Mouse (Mus musculus) heart, adult 2 months (tissue): ENCODE results near the gene Trim69. TPM values are rescaled to one million over a fixed set of nuclear protein-coding genes. Genes with fewer than 3 reads are reported as not detected.

Source experiments
- DNase-seq, 2 experiments: peaks; one replicate each; pipeline ENCODE4 v3.0.0; 2021
- H3K27ac ChIP-seq: fragments of 200-600 bp; 2 replicates; pipeline ENCODE4 v1.8.1; 2022
- H3K27me3 ChIP-seq: fragments of 200-500 bp; 2 replicates; pipeline ENCODE4 v1.6.1; 2012; ENCODE audit warnings: mild to moderate bottlenecking, low read length, inconsistent platforms, mixed read lengths; ENCODE audit not compliant: control insufficient read depth, insufficient read depth
- H3K36me3 ChIP-seq: fragments of 200-500 bp; 2 replicates; pipeline ENCODE4 v1.6.1; 2012; ENCODE audit warnings: low read length, inconsistent platforms; ENCODE audit not compliant: control insufficient read depth, insufficient read depth
- H3K4me1 ChIP-seq: fragments of 200-500 bp; 2 replicates; pipeline ENCODE4 v1.6.1; 2011; ENCODE audit warnings: low read length; ENCODE audit not compliant: control insufficient read depth, insufficient read depth
- H3K4me3 ChIP-seq: fragments of 200-600 bp; 2 replicates; pipeline ENCODE4 v1.8.1; 2022
- H3K79me2 ChIP-seq: fragments of 200-500 bp; replicated peaks from 2 replicates; pipeline ENCODE4 v1.6.1; 2012; ENCODE audit warnings: mild to moderate bottlenecking, inconsistent platforms, low read length, moderate library complexity, mixed read lengths; ENCODE audit not compliant: control insufficient read depth, insufficient read depth
- H3K9ac ChIP-seq: fragments of 200-500 bp; 2 replicates; pipeline ENCODE4 v1.6.1; 2012; ENCODE audit warnings: low read depth, mild to moderate bottlenecking, control low read depth, inconsistent platforms, low read length, mixed read lengths
- CTCF ChIP-seq: fragments of 200-600 bp; IDR thresholded peaks from 2 replicates; pipeline ENCODE4 v1.8.1; 2022; ENCODE audit warnings: antibody characterized with exemption, mild to moderate bottlenecking, moderate library complexity
- EP300 ChIP-seq: fragments of 200-500 bp; IDR thresholded peaks from 2 replicates; pipeline ENCODE4 v1.6.1; 2011; ENCODE audit warnings: low read depth, low read length, control low read depth; ENCODE audit not compliant: insufficient read depth
- POLR2A ChIP-seq: fragments of 200-500 bp; IDR thresholded peaks from 2 replicates; pipeline ENCODE4 v1.6.1; 2011; ENCODE audit warnings: mild to moderate bottlenecking, low read depth, low read length, control low read depth; ENCODE audit not compliant: insufficient read depth
- WGBS: fragments of 180-500 bp; shearing (Covaris S2); methylation state at CpG from one replicate; pipeline ENCODE4 v1.1.7; 2018; 5-methylcytosine and 5-hydroxymethylcytosine counted together
- intact Hi-C: fragments of 180-260 bp; cut with DNase I; formaldehyde crosslinking; loops from one replicate; pipeline ENCODE4 v1.15.1; 2025
- long read RNA-seq: library from polyadenylated mRNA; stranded (forward); transcript quantifications from one replicate; pipeline ENCODE4 v2.0.0, GENCODE M21; 2021
- polyA plus RNA-seq: library from polyadenylated mRNA; depleted of rRNA; stranded (reverse); fragments of >200 nt; gene quantifications from 2 replicates; pipeline ENCODE4 v1.2.3, GENCODE M21; 2012; rRNA removed
- total RNA-seq, 2 experiments: library from RNA; stranded (reverse); gene quantifications; 2 replicates each; pipeline ENCODE4 v1.2.3; 2021

Gene Trim69
- total RNA-seq = not detected
- polyA plus RNA-seq = 0.15 TPM in 1 of 2 replicates, not detected in the other
- long read RNA-seq = 0 reads

- Histone ChIP-seq H3K4me3 (no peak within 1 kb of the TSS), H3K4me1 (peaks cover 3% of the 10 kb centered on the region), H3K79me2 (no peaks in the 10 kb centered on the region), H3K36me3 (no peaks in the 10 kb centered on the region), H3K27ac (no peak within 1 kb of the TSS; the same call in 1 of the 2 replicates), H3K9ac (no peak within 1 kb of the TSS), H3K27me3 (no peaks in the 10 kb centered on the region)
- no peak for TF ChIP-seq POLR2A
- TF ChIP-seq CTCF = peak; percentile 96
- peak; percentile 70; the same call in 1 of the 2 replicates for TF ChIP-seq EP300
- DNase-seq = peak; percentile 81 to 86
- WGBS = 22% methylated on average over 2 of the region's 2 CpGs
- intact Hi-C loops = loop anchor here (1.0 to 2.0 kb wide), 2 partner anchors 44 to 90 kb away; no protein-coding TSS in a partner anchor
Measured at GRCm38 (mm10) chr2:122160680-122161079, at the start of gene Trim69. TSS of gene Trim69 (plus strand) at chr2:122160700.

GRCm38 (mm10) chr2:122116888-122117287 is 43.6 kb upstream of the Trim69 start:
- DNase-seq = no peak
- H3K27me3 ChIP-seq = no peaks in the 10 kb centered on the region
- H3K4me3 ChIP-seq = no peak overlapping the region
- TF ChIP-seq CTCF (no peak), POLR2A (no peak), EP300 (no peak)
- H3K4me1 ChIP-seq = peaks cover 3% of the 10 kb centered on the region
- no peak overlapping the region for H3K9ac ChIP-seq
- H3K36me3 ChIP-seq = peaks cover 5% of the 10 kb centered on the region
- H3K79me2 ChIP-seq = no peaks in the 10 kb centered on the region
- intact Hi-C loops = loop anchor here (2.0 to 5.0 kb wide), 2 partner anchors 44 to 90 kb away; partner anchors contain the start of genes Eif3j1 and Trim69
- WGBS = 90% methylated on average over 2 of the region's 2 CpGs
- no peak overlapping the region for H3K27ac ChIP-seq

GRCm38 (mm10) chr2:122117961-122118958 is 42.2 kb upstream of the Trim69 start, which contains the start of gene Spg11:
TSS of gene Spg11 (minus strand) at chr2:122118386.
- DNase-seq = peak; percentile 98
- Histone ChIP-seq H3K27me3 (no peaks in the 10 kb centered on the region), H3K9ac (peak within 1 kb of the TSS; percentile 92), H3K4me1 (peaks cover 3% of the 10 kb centered on the region), H3K79me2 (no peaks in the 10 kb centered on the region), H3K36me3 (peaks cover 5% of the 10 kb centered on the region), H3K4me3 (peak within 1 kb of the TSS; percentile 96), H3K27ac (peak within 1 kb of the TSS; percentile 98)
- intact Hi-C loops = loop anchor here (1.0 to 5.0 kb wide), 3 partner anchors 30 to 91 kb away; partner anchors contain the start of genes Eif3j1 and Trim69
- TF ChIP-seq CTCF (no peak), POLR2A (peak; percentile 95), EP300 (peak; percentile 83; the same call in 1 of the 2 replicates)
- under 1% methylated on average over 47 of the region's 47 CpGs for WGBS

- WGBS = 61% methylated on average over 12 of the region's 12 CpGs
- no peak overlapping the region for H3K27ac ChIP-seq
- no peaks in the 10 kb centered on the region for H3K79me2 ChIP-seq
- no peaks in the 10 kb centered on the region for H3K36me3 ChIP-seq
- no peaks in the 10 kb centered on the region for H3K27me3 ChIP-seq
- H3K9ac ChIP-seq = no peak overlapping the region
- intact Hi-C loops = no loop called here
- H3K4me1 ChIP-seq = peaks cover 4% of the 10 kb centered on the region
- no peak for TF ChIP-seq EP300
- no peak for TF ChIP-seq POLR2A
- no peak for TF ChIP-seq CTCF
- H3K4me3 ChIP-seq = no peak overlapping the region
- no peak for DNase-seq
Measured at GRCm38 (mm10) chr2:122125680-122126572, 34.6 kb upstream of the Trim69 start.

GRCm38 (mm10) chr2:122126765-122127347 is 33.6 kb upstream of the Trim69 start:
- peak overlapping the region; percentile 45; the same call in 1 of the 2 replicates for H3K27ac ChIP-seq
- WGBS = 29% methylated on average over 5 of the region's 5 CpGs

More at GRCm38 (mm10) chr2:122126765-122127347, 33.6 kb upstream of the Trim69 start:
- no peak overlapping the region for H3K4me3 ChIP-seq
- no peaks in the 10 kb centered on the region for H3K27me3 ChIP-seq
- TF ChIP-seq CTCF = no peak
- no peak for TF ChIP-seq EP300
- no peak for TF ChIP-seq POLR2A
- no peaks in the 10 kb centered on the region for H3K79me2 ChIP-seq
- no peak overlapping the region for H3K9ac ChIP-seq
- DNase-seq = no peak
- intact Hi-C loops = no loop called here
- peaks cover 4% of the 10 kb centered on the region for H3K4me1 ChIP-seq
- no peaks in the 10 kb centered on the region for H3K36me3 ChIP-seq
